Mouse (Mus musculus) testis, adult 2 months (tissue): Measurements from ENCODE around the gene Ttc3.

Source experiments
- CTCF ChIP-seq: fragments of 200-500 bp; IDR thresholded peaks from 2 replicates; pipeline ENCODE4 v1.5.1; 2012; ENCODE audit warnings: low read depth, mild to moderate bottlenecking, inconsistent platforms, low read length, moderate library complexity; ENCODE audit not compliant: control insufficient read depth, insufficient read depth, insufficient replicate concordance
- POLR2A ChIP-seq: fragments of 200-500 bp; IDR thresholded peaks from 2 replicates; pipeline ENCODE4 v1.6.1; 2012; ENCODE audit warnings: low read depth, mild to moderate bottlenecking, inconsistent platforms, low read length, moderate library complexity; ENCODE audit not compliant: control insufficient read depth

- TF ChIP-seq CTCF (no peak), POLR2A (no peak; the same call in 1 of the 2 replicates)
Observed at GRCm38 (mm10) chr16:94370915-94371300, 490 bp downstream of the Ttc3 start.
